Mouse (Mus musculus) fibroblast of lung, adult 2 months (primary cell): ENCODE measurements around the gene Rest.

ENCODE experiments used
- DNase-seq: peaks from one replicate; pipeline ENCODE4 v3.0.0-alpha.2; 2011; ENCODE audit warnings: low read depth

The Rest gene

GRCm38 (mm10) chr5:77266066-77266885 is 985 bp downstream of the Rest start:
- DNase-seq, result no peak

GRCm38 (mm10) chr5:77266886-77267401 is 1.7 kb downstream of the Rest start:
- no peak for DNase-seq

- no peak for DNase-seq
These were observed 2.1 kb downstream of the Rest start for GRCm38 (mm10) chr5:77267441-77267840.

DNA sequence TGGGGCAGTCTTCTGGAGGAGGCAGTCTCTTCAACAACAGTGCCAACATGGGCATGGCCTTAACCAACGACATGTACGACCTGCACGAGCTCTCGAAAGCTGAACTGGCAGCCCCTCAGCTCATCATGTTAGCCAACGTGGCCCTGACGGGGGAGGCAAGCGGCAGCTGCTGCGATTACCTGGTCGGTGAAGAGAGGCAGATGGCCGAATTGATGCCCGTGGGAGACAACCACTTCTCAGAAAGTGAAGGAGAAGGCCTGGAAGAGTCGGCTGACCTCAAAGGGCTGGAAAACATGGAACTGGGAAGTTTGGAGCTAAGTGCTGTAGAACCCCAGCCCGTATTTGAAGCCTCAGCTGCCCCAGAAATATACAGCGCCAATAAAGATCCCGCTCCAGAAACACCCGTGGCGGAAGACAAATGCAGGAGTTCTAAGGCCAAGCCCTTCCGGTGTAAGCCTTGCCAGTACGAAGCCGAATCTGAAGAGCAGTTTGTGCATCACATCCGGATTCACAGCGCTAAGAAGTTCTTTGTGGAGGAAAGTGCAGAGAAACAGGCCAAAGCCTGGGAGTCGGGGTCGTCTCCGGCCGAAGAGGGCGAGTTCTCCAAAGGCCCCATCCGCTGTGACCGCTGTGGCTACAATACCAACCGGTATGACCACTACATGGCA is 2.8 kb downstream of the Rest start:
- no peak for DNase-seq

DNA sequence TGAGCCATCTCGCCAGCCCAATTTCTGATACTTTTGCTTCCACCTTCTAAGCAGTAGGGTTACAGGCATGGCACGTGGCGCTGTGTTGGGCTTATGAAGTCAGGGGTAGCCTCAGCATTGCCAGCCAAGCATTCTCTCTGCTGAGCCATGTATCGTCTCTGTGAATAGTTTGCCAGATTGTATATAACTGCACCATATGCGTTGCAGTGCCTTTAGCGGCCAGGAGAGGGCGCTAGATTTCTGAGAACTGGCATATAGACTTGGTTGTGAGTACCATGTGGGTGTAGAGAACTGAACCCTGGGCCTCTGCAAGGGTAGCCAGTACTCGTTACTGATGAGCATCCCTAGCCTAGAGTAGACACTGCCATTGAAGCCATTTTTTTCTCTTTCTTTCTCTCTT is 4.1 kb downstream of the Rest start:
- DNase-seq, result no peak

DNA sequence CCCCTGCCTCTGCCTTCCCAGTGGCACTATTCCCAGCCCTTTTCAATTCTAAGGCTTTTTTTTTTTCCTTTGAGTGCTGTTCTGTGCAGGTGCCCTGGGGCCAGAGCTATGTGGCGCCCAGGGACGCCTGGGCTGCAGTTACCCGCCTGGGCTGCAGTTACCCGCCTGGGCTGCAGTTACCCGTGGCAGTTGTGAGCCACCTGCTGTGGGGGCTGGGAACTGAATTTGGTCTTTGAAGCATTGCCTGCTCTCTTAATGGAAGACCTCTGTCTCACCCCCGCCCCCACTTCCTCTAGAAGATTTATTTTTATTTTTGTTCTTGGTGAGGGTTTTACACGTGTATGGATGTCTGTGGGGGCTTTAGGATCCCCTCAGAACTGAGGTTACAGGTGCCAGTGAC is 7.9 kb downstream of the Rest start:
- DNase-seq, result no peak

DNA sequence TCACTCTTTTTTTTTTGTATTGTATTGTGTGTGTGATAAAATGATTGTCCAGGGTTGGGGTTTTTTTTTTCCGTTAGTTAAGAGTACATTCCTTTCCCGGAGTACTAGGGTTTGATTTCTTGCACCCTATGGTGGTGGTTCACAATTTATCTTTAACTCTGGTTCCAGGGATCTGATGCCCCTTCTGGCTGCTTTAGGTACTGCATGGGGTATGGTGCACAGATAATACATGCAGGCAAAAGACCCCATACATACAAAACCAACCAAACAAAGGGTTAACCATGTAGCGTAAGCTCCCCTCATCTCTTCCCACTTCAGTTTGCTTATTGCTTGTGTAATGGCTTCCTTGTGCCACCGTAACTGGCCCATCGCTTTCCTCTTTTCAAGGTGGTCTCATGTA is 10.7 kb downstream of the Rest start:
- DNase-seq, result no peak

- DNase-seq, result no peak
These were observed 11.9 kb downstream of the Rest start for GRCm38 (mm10) chr5:77277204-77277603.

DNA sequence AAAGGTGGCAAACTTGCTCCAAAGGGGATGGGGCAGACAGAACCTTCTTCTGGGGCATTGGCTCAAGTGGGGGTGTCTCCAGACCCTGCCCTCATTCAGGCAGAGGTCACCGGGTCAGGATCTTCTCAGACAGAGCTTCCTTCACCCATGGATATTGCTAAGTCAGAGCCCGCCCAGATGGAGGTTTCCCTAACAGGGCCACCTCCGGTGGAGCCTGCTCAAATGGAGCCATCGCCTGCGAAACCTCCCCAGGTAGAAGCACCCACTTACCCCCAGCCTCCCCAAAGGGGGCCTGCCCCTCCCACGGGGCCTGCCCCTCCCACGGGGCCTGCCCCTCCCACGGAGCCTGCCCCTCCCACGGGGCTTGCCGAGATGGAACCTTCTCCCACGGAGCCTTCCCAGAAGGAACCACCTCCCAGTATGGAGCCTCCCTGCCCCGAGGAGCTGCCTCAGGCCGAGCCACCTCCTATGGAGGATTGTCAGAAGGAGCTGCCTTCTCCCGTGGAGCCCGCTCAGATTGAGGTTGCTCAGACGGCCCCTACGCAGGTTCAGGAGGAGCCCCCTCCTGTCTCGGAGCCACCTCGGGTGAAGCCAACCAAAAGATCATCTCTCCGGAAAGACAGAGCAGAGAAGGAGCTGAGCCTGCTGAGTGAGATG is 16.4 kb downstream of the Rest start:
- no peak for DNase-seq

DNA sequence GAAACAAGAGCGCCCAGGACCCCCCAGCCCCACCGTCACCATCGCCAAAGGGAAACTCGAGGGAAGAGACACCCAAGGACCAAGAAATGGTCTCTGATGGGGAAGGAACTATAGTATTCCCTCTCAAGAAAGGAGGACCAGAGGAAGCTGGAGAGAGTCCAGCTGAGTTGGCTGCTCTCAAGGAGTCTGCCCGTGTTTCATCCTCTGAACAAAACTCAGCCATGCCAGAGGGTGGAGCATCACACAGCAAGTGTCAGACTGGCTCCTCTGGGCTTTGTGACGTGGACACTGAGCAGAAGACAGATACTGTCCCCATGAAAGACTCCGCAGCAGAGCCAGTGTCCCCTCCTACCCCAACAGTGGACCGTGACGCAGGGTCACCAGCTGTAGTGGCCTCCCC is 17.0 kb downstream of the Rest start:
- no peak for DNase-seq

DNA sequence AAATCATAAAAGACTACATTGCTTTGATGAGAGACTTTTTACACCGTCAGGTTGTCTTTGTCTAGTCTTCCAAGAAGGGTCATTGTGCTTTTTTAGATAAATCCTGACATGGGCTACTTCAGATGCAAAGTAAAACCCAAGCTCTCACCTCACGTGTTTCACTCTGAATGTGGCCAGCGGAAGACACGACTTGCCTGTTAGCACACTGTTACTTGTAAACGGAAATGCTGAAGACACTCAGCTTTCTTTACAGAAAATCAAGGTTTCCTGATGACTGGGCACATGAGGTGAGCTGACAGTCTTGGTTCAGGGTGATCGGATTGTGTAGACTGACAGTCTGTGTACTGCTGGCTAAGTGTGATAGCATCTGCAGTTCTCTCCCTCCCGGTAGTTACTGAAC is 20.4 kb downstream of the Rest start:
- no peak for DNase-seq

DNA sequence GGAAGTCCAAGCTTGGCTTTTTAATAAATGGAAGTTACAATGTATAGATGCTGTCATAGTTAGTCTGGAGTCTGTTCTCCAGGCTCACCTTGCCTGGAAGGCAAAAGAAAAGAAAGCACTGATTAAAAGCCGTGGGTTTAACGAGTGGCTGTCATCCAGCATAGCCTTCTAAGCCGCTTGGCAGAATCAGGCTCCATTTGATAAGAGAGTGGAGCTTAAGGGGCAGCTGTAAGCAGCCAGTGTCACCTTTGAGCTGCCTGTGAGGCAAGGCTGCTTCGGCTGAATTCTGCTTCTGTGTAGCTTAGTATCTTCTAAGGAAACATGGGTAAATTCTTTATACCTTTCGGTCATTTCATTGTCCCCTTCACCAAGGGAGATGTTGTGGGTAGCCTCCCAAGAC is 21.6 kb downstream of the Rest start:
- no peak for DNase-seq

- no peak for DNase-seq
These were observed 22.6 kb downstream of the Rest start for GRCm38 (mm10) chr5:77287901-77288300.

DNA sequence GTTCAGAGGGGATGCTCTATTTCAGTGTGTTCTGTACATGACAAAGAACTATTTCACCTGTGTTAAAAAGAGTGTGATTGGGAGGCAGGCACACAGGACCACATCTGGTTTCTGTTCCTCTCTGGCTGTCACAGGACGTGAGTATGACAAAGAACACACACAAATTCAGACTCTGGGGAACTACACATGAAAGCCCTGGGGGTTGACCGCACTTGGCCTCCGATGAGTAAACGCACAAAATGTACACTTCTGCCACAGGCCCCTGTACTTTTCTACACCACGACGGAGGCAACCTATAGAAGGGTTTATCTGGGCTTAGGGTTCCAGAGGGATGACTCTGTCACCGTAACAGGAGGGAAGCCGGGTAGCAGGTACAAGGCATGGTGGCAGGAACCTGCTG is 24.4 kb downstream of the Rest start:
- DNase-seq, result no peak

- no peak for DNase-seq
These were observed 25.3 kb downstream of the Rest start for GRCm38 (mm10) chr5:77290606-77291005.

GRCm38 (mm10) chr5:77292803-77293522 is 27.7 kb downstream of the Rest start:
- no peak for DNase-seq

GRCm38 (mm10) chr5:77299486-77299885 is 34.2 kb downstream of the Rest start:
- no peak for DNase-seq

DNA sequence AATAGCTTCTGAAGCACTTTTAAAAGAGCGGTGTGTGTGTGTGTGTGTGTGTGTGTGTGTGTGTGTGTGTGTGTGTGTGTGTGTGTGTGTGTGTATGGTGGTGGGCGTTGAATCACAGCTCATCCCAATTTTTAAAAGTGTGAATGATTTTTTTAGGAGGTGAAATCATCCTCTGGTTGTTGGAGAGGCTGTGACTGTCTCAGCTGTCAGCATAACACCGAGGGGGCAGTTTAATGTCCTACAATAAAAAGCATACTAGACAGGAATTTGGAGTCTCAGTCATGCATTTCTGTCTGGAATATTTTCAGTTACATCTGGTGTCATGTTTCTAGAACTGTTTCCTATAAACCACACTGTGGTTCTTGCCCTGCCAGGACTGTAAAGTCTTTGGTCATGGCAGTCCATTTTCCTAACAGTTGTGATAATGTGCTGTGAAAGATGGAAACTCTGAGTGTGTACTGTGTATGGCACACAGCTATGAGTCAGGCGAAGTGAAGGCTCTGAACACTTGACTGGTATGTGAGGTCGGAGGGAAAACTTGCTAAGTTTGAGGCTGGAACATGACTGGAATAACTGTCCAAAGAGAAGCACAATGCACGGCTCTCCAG is 36.1 kb downstream of the Rest start:
- peak; percentile 52 for DNase-seq

DNA sequence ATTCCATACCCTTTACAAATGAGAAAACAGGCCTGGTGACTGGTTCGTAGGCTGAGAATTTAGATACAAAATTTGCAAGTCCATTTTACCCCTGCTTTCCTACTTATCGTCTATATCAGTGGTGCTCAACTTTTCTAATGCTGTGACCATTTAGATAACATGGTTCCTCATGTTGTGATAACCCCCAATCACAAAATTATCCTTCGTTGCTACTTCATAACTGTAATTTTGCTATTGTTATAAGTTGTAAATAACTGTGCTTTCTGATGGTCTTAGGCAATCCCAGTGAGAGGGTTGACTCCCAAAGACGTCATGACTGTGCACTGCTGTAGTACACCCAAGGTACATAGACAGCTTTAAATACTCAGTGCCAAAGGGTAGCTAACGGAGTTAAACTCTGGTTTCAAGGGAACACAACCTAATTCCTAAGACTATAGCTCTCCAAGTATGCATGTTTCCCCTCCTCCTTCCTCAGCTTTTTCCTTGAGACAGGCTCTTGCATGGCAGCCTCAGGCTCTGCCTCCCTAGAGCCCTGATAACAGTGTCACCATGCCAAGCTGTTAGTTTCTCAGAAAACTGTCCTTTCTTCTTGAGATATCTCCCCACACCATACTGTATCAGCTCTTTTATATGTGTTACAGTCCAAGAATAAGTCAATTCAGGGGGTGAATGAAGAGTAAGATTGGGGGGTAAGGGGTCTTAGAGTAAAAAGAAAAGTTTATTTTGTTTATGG is 42.7 kb downstream of the Rest start:
- no peak for DNase-seq

- DNase-seq, result no peak
These were observed 44.0 kb downstream of the Rest start for GRCm38 (mm10) chr5:77309051-77309906.
